Mouse (Mus musculus): ENCODE measurements around the gene Ube2q1. TPM values are rescaled to one million over a fixed set of nuclear protein-coding genes. Genes with fewer than 3 reads are reported as not detected.

Gene Ube2q1
- total RNA-seq (2014; rRNA removed) (68.9 and 71.9 TPM in 2 replicates), polyA plus RNA-seq (2015; fragmentation: Nextera tagmentation; extraction: Ambion mirVana) (9.5 and 9.9 TPM in 2 replicates)

GRCm38 (mm10) chr3:89772968-89773709 lies at the start of gene Ube2q1:
Gene Ube2q1 (plus strand): TSS chr3:89773616.
- Histone ChIP-seq H3K9me3 (ENCODE audit: low read length) (no peaks in the 10 kb centered on the region), H3K27me3 (ENCODE audit: insufficient read depth, low read length) (no peaks in the 10 kb centered on the region), H3K9ac (peak within 1 kb of the TSS; percentile 91), H3K27ac (ENCODE audit: low read depth, low read length) (peak within 1 kb of the TSS; percentile 92), H3K4me1 (ENCODE audit: insufficient read depth) (peaks cover 25% of the 10 kb centered on the region), H3K4me2 (ENCODE audit: low read depth) (peak within 1 kb of the TSS; percentile 66), H3K4me3 (ENCODE audit: low read depth, low read length) (peak within 1 kb of the TSS; percentile 80), H3K36me3 (ENCODE audit: insufficient read depth) (peaks cover 25% of the 10 kb centered on the region)
- no peak for TF ChIP-seq CTCF (IDR thresholded peaks at IDR 0.05; ENCODE audit: low read depth)
- ATAC-seq (peak; percentile 97), DNase-seq (peak; percentile 99)
- 1% methylated on average over 73 of the region's 90 CpGs for WGBS

GRCm38 (mm10) chr3:89727028-89727427 lies 46.4 kb upstream of the Ube2q1 start:
- no peak overlapping the region for H3K4me3 ChIP-seq (ENCODE audit: low read depth, low read length)
- no peak overlapping the region for H3K27ac ChIP-seq (ENCODE audit: low read depth, low read length)
- peak; percentile 78 for ATAC-seq
- H3K4me2 ChIP-seq (ENCODE audit: low read depth): no peak overlapping the region
- no peaks in the 10 kb centered on the region for H3K36me3 ChIP-seq (ENCODE audit: insufficient read depth)
- peak; percentile 69 for TF ChIP-seq CTCF (IDR thresholded peaks at IDR 0.05; ENCODE audit: low read depth)
- no peak overlapping the region for H3K9ac ChIP-seq
- no peaks in the 10 kb centered on the region for H3K27me3 ChIP-seq (ENCODE audit: insufficient read depth, low read length)
- 22% methylated on average over 4 of the region's 4 CpGs for WGBS
- DNase-seq: peak; percentile 41
- no peaks in the 10 kb centered on the region for H3K9me3 ChIP-seq (ENCODE audit: low read length)
- peaks cover 16% of the 10 kb centered on the region; the same call in 1 of the 2 replicates for H3K4me1 ChIP-seq (ENCODE audit: insufficient read depth)

- Histone ChIP-seq H3K9ac (no peak overlapping the region), H3K4me3 (ENCODE audit: low read depth, low read length) (no peak overlapping the region), H3K27me3 (ENCODE audit: insufficient read depth, low read length) (no peaks in the 10 kb centered on the region), H3K4me1 (ENCODE audit: insufficient read depth) (peaks cover 10% of the 10 kb centered on the region; the same call in 1 of the 2 replicates), H3K36me3 (ENCODE audit: insufficient read depth) (no peaks in the 10 kb centered on the region), H3K4me2 (ENCODE audit: low read depth) (no peak overlapping the region), H3K9me3 (ENCODE audit: low read length) (no peaks in the 10 kb centered on the region), H3K27ac (ENCODE audit: low read depth, low read length) (no peak overlapping the region)
- ATAC-seq: no peak
- TF ChIP-seq CTCF (IDR thresholded peaks at IDR 0.05; ENCODE audit: low read depth): peak; percentile 22; the same call in 1 of the 2 replicates
- no peak for DNase-seq
- 87% methylated on average over 2 of the region's 2 CpGs for WGBS
Observed at GRCm38 (mm10) chr3:89728848-89729247, 44.6 kb upstream of the Ube2q1 start.

GRCm38 (mm10) chr3:89730350-89731331 lies 42.8 kb upstream of the Ube2q1 start:
- peak; percentile 63 for TF ChIP-seq CTCF (IDR thresholded peaks at IDR 0.05; ENCODE audit: low read depth)
- Histone ChIP-seq H3K4me2 (ENCODE audit: low read depth) (peak overlapping the region; percentile 59), H3K4me1 (ENCODE audit: insufficient read depth) (peaks cover 10% of the 10 kb centered on the region; the same call in 1 of the 2 replicates), H3K36me3 (ENCODE audit: insufficient read depth) (peaks cover 2% of the 10 kb centered on the region; the same call in 1 of the 2 replicates), H3K9ac (peak overlapping the region; percentile 37), H3K9me3 (ENCODE audit: low read length) (no peaks in the 10 kb centered on the region), H3K4me3 (ENCODE audit: low read depth, low read length) (peak overlapping the region; percentile 32), H3K27ac (ENCODE audit: low read depth, low read length) (peak overlapping the region; percentile 30; the same call in 1 of the 2 replicates), H3K27me3 (ENCODE audit: insufficient read depth, low read length) (no peaks in the 10 kb centered on the region)
- peak; percentile 40 for DNase-seq
- peak; percentile 71 for ATAC-seq
- 2% methylated on average over 32 of the region's 32 CpGs for WGBS

GRCm38 (mm10) chr3:89732091-89732490 lies 41.3 kb upstream of the Ube2q1 start:
- TF ChIP-seq CTCF (IDR thresholded peaks at IDR 0.05; ENCODE audit: low read depth): no peak
- Histone ChIP-seq H3K4me3 (ENCODE audit: low read depth, low read length) (no peak overlapping the region), H3K9me3 (ENCODE audit: low read length) (no peaks in the 10 kb centered on the region), H3K27me3 (ENCODE audit: insufficient read depth, low read length) (no peaks in the 10 kb centered on the region), H3K4me1 (ENCODE audit: insufficient read depth) (peaks cover 10% of the 10 kb centered on the region; the same call in 1 of the 2 replicates), H3K36me3 (ENCODE audit: insufficient read depth) (peaks cover 14% of the 10 kb centered on the region; the same call in 1 of the 2 replicates), H3K9ac (no peak overlapping the region), H3K27ac (ENCODE audit: low read depth, low read length) (no peak overlapping the region), H3K4me2 (ENCODE audit: low read depth) (no peak overlapping the region)
- WGBS: 91% methylated on average over 4 of the region's 4 CpGs
- ATAC-seq (no peak), DNase-seq (no peak)

- no peaks in the 10 kb centered on the region for H3K9me3 ChIP-seq (ENCODE audit: low read length)
- H3K4me2 ChIP-seq (ENCODE audit: low read depth): no peak overlapping the region
- H3K27ac ChIP-seq (ENCODE audit: low read depth, low read length): no peak overlapping the region
- H3K9ac ChIP-seq: no peak overlapping the region
- H3K4me1 ChIP-seq (ENCODE audit: insufficient read depth): no peaks in the 10 kb centered on the region
- H3K4me3 ChIP-seq (ENCODE audit: low read depth, low read length): no peak overlapping the region
- no peaks in the 10 kb centered on the region for H3K27me3 ChIP-seq (ENCODE audit: insufficient read depth, low read length)
- ATAC-seq (no peak), DNase-seq (no peak)
- peaks cover 65% of the 10 kb centered on the region for H3K36me3 ChIP-seq (ENCODE audit: insufficient read depth)
- TF ChIP-seq CTCF (IDR thresholded peaks at IDR 0.05; ENCODE audit: low read depth): no peak
- 97% methylated on average over 6 of the region's 6 CpGs for WGBS
Observed at GRCm38 (mm10) chr3:89738509-89738908, 34.9 kb upstream of the Ube2q1 start.
